Mouse (Mus musculus) ovary, postnatal 10 days (tissue): ENCODE results near the gene Gprin1.

Experiments used
- DNase-seq: peaks from one replicate; pipeline ENCODE4 v3.0.0; 2022; ENCODE audit warnings: low spot score

The Gprin1 gene

DNA sequence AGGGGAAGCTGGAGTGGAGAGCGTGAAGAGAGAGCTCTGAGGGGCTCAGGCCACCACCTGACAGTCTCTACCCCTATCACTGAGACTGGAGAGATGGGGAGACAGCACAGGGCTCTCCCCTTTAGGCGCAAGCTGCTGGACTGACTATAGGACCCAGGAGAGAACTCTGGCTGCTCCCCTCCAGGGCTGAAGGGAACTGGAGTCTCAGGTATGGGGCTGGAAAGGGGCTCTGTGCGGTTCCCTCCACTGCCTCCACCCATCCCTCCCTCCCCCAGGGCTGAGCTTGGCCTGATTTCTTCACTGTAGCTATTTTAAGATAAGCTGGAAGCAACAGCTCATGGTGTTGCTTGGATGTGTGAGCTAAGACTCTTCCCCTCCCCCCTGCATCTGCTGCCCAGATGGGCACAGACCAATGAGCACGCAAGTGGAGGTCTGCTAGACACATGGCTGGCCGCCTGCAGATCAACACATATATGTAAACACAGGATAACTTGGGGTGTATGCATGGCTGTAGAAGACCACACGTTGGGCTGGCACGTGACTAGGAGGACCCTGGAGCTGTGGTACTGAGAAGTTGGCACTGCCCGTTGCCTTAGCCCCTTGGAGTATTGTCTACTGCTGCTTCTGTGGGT is 10.6 kb upstream of the Gprin1 start:
- no peak for DNase-seq

- no peak for DNase-seq
These were observed 9.8 kb upstream of the Gprin1 start for GRCm38 (mm10) chr13:54759496-54759895.

- DNase-seq = no peak
These were observed 9.2 kb upstream of the Gprin1 start for GRCm38 (mm10) chr13:54758756-54759470.

DNA sequence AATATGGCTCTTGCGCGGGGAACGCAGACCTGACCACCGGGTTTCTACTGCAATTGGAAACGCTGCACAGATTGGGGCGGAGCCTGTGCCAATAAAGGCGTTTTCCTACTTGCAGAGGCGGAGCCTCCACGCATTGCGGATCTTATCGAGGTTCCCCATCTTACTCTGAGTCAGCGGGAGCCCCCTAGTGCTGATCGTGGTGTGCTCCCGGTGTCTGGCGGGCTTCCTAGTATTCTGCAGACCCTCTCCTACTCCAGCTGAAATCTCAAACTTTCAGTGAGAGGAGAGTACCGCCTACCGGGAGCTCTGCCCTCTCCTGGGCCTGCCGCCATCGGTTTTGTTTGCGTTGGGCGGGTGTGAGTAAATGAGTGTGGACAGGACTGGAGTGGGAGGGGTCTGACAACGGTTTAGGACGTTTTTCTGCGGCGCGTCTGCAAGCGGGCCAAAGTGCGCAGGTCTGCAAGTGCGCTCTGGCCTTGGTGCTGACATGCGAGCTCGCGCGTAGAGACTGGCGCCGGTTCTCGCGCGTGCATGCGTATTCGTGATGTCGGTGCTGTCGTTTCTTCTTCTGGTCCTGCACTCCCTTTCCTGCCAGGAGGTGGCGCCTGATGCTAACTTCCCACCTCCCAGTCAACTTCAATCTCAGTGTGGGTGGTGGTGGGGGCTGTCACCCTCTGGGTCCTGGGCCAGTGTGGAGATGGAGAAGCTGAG is 8.5 kb upstream of the Gprin1 start:
- peak; percentile 39 for DNase-seq

GRCm38 (mm10) chr13:54757093-54757830 is 7.6 kb upstream of the Gprin1 start:
- no peak for DNase-seq

DNA sequence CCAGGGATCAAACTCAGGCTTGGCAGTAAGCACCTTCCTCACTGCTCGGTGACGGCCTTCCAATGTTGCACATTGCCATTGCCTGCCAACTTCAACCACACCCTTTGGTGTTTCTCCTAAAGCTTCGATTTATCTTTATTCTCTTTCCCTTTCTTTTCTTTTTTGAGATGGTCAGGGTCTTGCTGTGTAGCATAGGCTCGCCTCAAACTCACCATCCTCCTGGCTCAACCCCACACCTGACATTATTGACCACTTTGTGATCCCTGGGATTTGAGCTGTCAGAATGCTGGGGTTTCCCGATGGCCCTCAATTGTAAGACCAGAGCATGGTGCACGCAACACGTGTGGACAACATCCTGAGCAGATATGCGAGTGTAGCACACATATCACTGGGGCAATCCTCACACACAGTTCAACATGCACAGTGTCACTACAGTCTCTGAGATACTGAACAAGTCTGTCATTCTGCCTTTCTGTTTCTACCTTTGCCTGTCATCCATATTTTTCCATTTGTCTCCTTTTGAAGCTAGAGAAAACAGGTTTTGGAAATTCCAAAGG is 6.6 kb upstream of the Gprin1 start:
- no peak for DNase-seq

DNA sequence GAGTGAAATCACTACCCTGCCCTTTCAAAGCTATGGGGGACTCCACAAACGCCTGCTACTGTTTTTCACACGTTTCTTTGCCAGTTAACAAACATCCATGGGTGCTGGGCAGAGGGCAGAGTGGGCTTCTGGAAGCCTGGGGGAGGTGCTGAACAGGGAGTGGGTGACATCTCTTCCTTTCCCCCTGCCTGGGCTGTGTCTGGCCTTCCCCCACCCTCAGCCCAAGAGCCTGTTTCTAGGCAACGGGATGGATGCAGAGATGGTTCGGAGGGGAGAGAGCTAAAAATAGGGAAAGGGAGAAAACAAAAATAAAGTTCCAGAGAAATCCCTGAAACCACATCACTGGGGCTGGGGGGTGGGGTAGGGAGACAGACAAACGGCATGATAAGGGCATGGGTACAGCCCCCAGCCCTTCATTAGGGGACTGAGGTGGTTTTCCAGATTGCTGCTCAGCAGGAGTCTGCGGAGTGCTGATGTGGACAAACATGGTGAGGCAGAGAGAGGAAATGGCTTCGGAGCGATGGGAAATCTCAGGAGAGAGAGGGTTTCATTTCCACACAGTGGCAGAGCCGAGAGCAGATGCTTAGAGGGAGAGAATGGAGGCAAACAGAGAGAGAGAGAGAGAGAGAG is 5.6 kb upstream of the Gprin1 start:
- no peak for DNase-seq

DNA sequence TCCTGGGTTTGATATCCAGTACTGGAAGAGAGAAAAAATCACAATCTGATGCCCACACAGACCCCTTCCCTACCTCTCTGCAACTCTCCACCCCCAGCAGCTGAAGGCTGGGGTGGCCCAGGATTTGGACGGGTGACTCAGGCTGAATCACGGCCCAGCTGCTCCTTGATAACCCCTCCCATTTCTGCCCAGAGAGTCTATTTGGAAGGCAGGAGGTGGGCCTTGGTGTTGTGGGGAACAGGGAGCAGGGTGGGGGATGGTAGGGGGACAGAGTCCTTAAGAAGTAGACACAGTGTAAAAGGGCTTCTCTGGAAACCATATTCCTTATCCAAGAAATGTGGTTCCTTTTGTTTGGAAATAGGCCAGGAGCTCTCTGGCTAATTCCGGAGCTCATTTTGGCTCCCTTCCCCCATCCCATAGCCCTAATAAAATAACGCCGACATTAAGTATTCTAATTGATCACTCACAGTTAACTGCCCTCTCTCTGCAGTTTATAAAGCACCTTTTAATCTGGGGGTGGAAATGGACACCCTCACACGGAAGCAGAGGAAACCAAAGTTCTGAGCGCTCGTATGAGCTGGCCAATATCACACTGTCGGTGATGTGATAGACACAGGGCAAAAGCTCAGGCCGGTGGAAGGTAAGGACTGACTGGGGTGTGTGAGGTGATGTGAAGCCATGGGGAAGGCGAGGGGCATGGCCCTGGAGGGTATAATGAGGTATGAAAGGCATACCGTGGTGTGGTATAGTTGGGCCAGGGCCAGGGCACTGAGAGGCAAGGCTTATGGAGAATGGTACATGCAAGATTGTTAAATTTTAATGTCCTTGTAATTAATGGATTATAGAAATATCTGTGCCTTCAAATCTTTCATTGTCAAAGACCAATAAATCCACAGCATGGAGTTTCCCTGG is 4.8 kb upstream of the Gprin1 start:
- DNase-seq = no peak

- no peak for DNase-seq
These were observed 4.1 kb upstream of the Gprin1 start for GRCm38 (mm10) chr13:54753733-54754132.

DNA sequence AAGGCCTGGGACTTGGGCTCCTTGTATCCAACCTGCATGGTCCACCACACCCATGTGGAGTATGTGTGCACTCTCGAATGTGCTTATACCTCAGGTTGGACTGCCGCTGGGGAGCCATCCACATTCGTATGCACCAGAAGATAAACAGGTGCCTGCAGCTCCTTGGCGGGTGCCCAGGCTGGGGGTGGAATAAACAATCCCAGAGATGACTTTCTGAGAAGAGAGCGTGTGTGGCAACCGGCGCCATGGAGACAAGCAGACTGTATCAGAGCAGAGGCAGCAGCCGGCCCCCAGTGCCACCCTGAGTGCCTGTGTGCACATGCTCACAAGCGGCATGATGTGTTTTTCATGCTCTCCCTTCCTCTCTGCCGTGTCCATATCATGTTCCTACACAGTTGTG is 3.0 kb upstream of the Gprin1 start:
- no peak for DNase-seq

DNA sequence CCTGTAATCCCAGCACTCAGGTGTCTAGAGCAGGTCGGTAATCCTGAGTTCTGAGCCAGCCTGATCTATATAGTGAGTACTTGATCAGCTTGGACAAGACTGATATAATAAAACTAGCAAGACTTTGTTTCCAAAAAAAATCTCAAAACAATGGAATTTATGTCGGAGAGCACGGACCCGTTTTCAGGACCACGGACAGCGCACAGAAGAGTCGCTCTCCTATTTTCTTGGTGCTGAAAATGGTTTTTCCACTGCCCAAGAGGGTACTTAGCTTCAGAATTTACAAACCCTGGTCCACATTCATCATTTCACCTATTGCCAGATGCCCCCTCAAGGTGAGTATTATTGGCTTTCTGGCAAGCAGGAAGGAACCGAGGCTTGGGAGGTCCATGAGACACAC is 1.0 kb upstream of the Gprin1 start:
- DNase-seq = no peak

- no peak for DNase-seq
These were observed 412 bp downstream of the Gprin1 start for GRCm38 (mm10) chr13:54749061-54749863.

GRCm38 (mm10) chr13:54748721-54749060 is 983 bp downstream of the Gprin1 start:
- DNase-seq = no peak

GRCm38 (mm10) chr13:54748190-54748589 is 1.5 kb downstream of the Gprin1 start:
- no peak for DNase-seq

DNA sequence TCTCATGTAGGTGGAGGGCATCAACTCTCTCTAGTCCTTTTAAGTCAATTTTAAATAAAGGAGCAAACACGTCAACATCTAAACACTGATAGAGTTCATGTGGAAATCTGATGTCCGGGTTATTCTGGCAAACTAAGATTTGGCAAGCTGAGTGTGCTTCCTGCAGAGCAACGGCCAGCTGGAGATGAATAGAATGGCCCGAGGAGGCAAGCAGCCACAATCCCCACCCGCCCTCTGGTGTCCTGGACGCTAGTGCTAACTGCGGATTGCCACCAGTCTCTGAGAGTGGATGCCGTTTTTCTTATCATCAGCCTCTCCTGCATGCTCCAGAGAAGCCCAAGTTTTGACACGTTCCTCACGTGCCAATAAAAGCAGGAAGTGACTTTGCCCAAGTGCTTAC is 2.8 kb downstream of the Gprin1 start:
- no peak for DNase-seq

GRCm38 (mm10) chr13:54746110-54746509 is 3.6 kb downstream of the Gprin1 start:
- DNase-seq = no peak

GRCm38 (mm10) chr13:54738213-54738601 is 11.5 kb downstream of the Gprin1 start:
- no peak for DNase-seq

DNA sequence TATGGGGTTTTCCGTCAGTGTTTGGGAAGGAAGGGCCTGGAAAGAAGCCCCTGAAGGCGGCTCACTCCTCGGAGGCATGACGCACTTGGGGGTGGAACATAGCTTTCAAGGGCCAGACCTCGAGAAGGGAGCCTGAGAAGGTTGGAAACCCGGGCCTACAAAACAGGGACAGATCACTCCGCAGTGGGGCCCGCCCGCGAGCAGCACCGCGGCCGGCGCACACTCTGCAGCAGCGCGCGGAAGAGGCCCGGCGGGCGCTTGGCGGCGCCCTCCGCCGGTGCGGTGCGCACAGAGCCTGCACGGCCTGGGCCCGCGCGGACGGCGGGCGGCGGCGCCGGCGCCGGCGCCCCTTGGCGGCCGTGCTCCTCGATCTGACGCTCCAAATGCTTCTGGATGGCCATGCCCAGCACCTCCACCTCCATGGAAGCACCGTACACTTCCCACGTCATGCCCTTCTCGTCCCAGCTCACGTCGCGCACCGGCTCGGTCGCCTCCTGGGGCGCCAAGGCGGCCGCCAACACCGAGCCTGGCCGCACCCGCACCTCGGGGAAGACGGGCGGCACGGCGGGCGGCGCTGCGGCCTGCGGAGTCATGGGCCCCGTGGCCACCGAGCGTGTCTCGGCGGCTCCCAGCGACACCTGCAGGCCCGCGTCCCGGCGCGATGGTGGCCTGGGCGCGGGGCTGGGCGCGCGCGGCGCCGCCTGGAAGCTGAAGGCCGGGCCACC is 12.0 kb downstream of the Gprin1 start:
- no peak for DNase-seq

DNA sequence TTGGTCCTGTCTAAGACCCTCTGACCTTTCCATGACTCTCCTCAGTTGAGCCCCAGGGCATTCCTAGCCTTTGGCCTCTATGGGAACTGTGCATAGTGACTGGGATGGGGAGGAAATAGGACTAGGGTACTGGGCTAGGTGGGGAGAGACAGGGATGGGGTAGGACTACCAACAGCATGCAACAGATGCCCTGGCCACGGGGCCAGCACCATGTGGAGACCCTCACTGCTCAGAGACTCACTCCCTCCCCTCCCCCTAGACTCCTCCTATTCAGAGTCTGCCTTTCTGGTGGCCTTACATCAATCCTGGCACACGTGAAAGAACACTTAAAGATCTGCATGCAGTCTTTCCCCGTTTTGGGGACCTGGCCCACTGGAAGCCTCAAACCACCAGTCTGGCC is 12.7 kb downstream of the Gprin1 start:
- no peak for DNase-seq
